Mouse (Mus musculus) heart, adult 9 months (tissue): ENCODE results near the gene Gpx6.
A peak's percentile ranks its signal among the peaks of the same experiment; 100 is the strongest.

Experiments
- DNase-seq, 2 experiments: peaks; one replicate each; pipeline ENCODE4 v3.0.0; 2022; ENCODE audit warnings: low spot score in 2 of 2

Gene Gpx6

DNA sequence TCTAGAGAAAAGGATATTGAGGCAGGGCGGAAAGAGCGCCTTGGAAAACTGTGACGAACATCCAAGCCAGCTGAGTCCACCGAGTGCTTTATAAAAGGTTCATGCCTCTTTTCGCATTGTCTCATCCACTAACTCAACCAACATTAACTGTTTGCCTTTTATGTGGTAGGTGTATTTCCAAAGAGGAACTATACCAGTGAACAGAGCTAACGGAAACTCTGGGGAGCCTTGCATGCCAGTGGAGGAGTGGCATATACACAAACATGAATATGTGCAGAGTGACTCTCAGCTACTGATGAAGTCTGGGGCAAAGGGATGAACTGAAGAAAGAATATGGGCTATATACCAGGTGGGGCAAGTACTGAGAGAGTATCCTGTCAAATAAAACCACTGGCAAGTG is 11.5 kb downstream of the Gpx6 start:
- DNase-seq, result no peak

GRCm38 (mm10) chr13:21326191-21326590 is 14.3 kb downstream of the Gpx6 start:
- peak in 1 of 2 experiments; percentile 6 for DNase-seq

DNA sequence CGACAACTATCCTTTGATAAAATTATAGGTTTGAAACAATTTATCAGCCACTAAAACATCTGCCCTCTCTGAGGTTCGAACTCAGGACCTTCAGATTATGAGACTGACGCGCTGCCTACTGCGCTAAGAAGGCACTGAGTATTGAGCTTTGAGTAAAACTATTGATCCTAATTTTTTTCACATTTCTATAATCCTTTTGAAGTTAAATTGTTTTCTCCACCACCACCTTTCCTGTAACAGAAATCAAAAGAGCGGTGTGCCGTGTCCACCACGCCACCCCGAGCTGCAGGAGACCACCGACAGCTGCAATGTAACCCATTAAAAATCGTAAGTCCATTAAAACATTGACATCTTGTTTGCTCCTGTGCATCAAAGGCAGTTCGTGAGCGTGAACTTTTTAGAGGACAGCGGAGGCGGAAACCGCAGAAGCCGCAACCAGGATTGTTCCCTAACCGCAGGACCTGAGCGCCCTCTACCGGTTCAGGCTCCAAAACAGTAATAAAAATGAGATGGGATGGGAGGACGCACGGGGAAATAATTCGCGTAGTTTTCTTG is 14.8 kb downstream of the Gpx6 start:
- DNase-seq, result peak; percentile 48 to 77

DNA sequence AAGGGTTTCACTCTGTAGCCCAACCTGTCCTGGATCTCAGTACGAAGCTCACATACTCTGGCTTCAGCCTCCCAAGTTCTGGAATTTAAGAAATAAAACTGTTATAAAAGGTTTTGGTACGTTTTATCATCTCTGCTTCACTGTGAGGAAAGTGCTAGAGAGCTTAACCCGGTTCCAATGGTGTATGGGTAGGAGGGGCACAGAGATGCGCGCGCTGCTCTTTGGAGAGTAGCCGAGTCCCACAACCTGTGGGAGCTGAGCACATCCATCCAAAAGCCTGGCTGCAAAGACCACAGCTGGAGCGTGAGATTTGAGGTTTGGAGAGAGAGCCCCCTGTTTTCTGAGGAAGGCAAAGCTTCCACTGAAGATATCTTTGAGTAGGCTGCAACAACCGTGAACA is 15.5 kb downstream of the Gpx6 start:
- DNase-seq, result no peak

GRCm38 (mm10) chr13:21346610-21347009 is 34.7 kb downstream of the Gpx6 start, which contains the start of gene Olfr1367:
Gene Olfr1367 (plus strand): TSS chr13:21346910.
- no peak for DNase-seq

- DNase-seq, result no peak
Measured at GRCm38 (mm10) chr13:21350593-21350992, 38.7 kb downstream of the Gpx6 start.

- DNase-seq, result peak; percentile 93 to 95
Measured at GRCm38 (mm10) chr13:21362621-21363248, 50.8 kb downstream of the Gpx6 start, which contains the start of gene Zscan12. Gene Zscan12 (plus strand): TSS chr13:21362820.

DNA sequence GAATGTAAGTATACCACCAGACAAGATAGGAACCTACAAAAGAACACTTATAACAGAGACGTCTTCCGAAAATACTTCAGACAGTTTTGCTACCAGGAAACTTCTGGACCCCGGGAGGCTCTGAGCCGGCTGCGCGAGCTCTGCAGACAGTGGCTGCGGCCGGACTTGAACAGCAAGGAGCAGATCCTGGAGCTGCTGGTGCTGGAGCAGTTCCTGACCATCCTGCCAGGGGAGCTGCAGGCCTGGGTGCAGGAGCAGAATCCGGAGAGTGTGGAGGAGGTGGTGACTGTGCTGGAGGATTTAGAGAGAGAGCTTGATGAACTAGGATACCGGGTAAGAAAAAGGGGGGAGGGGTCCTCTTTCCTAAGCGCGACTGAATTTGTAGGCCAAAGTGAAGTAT is 51.8 kb downstream of the Gpx6 start:
- no peak for DNase-seq

DNA sequence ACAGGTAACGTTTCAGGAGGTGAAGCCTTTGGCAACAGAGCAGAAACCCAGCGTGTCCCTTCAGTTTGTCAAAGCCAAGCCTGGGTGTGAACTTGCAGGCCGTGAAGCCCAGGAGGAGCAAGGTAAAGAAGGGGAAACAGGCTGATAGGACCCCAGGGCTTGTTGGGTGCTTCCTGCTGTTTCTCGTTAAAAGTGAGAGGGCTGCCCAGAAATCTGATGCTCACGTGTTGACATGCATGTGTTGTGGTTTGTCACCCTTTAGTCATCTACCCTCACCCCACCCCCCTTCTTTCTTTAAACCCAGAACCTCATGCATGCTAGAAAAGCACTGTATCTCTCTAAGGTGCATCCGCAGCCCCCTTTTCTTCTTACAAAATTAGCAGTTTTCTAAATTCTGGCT is 54.7 kb downstream of the Gpx6 start:
- DNase-seq, result no peak
